Mouse (Mus musculus) heart, embryonic 15.5 days (tissue): Measurements from ENCODE around the gene Slco1a5. TPM values are rescaled to one million over a fixed set of nuclear protein-coding genes. Genes with fewer than 3 reads are reported as not detected.
A peak's percentile ranks its signal among the peaks of the same experiment; 100 is the strongest.

ENCODE experiments used
- ATAC-seq: fragments of 200-750 bp; cut with Nextera tagmentation; replicated peaks from 2 replicates; pipeline ENCODE4 v1.8.0; 2017; ENCODE audit warnings: low read depth, moderate TSS enrichment; ENCODE audit not compliant: insufficient number of reproducible peaks, insufficient read depth, low FRiP score
- H3K27ac ChIP-seq: fragments of 300-500 bp; sonication (generic); 2 replicates; pipeline ENCODE4 v1.5.1; 2015; ENCODE audit warnings: mild to moderate bottlenecking, inconsistent platforms
- H3K27me3 ChIP-seq: fragments of 300-500 bp; sonication (generic); 2 replicates; pipeline ENCODE4 v1.6.1; 2015; ENCODE audit warnings: inconsistent platforms
- H3K36me3 ChIP-seq: fragments of 300-500 bp; sonication (generic); 2 replicates; pipeline ENCODE4 v1.6.1; 2015; ENCODE audit warnings: mild to moderate bottlenecking, inconsistent platforms
- H3K4me1 ChIP-seq: fragments of 300-500 bp; sonication (generic); replicated peaks from 2 replicates; pipeline ENCODE4 v1.6.1; 2015; ENCODE audit warnings: inconsistent platforms
- H3K4me2 ChIP-seq: fragments of 300-500 bp; sonication (generic); 2 replicates; pipeline ENCODE4 v1.6.1; 2015; ENCODE audit warnings: inconsistent platforms, mild to moderate bottlenecking, moderate library complexity
- H3K4me3 ChIP-seq: fragments of 300-500 bp; sonication (generic); 2 replicates; pipeline ENCODE4 v1.5.1; 2015; ENCODE audit warnings: mild to moderate bottlenecking, inconsistent platforms
- H3K9ac ChIP-seq: fragments of 300-500 bp; sonication (generic); 2 replicates; pipeline ENCODE4 v1.6.1; 2015; ENCODE audit warnings: mild to moderate bottlenecking, inconsistent platforms
- H3K9me3 ChIP-seq: fragments of 300-500 bp; sonication (generic); replicated peaks from 2 replicates; pipeline ENCODE4 v1.6.1; 2016; ENCODE audit warnings: inconsistent platforms
- whole genome bisulfite sequencing: fragments of 180-500 bp; shearing (Covaris S2); methylation state at CpG from one replicate; pipeline ENCODE4 v1.1.7; 2015; ENCODE audit warnings: mixed read lengths; 5-methylcytosine and 5-hydroxymethylcytosine counted together
- polyA plus RNA-seq: library from polyadenylated mRNA; unstranded; fragments of >200 nt; fragmentation: Nextera tagmentation; extraction: Ambion mirVana; gene quantifications from 2 replicates; pipeline ENCODE4 v1.2.1, GENCODE M21; 2015

Gene Slco1a5
- polyA plus RNA-seq, 1 experiment from 2014 or later: not detected

- peaks cover 10% of the 10 kb centered on the region for H3K4me1 ChIP-seq
- 45% methylated on average over 12 of the region's 12 CpGs for WGBS
- no peak overlapping the region; the same call in 1 of the 2 replicates for H3K9ac ChIP-seq
- ATAC-seq: no peak
- H3K27ac ChIP-seq: no peak overlapping the region
- peaks cover 34% of the 10 kb centered on the region for H3K36me3 ChIP-seq
- no peaks in the 10 kb centered on the region for H3K9me3 ChIP-seq
- H3K27me3 ChIP-seq: no peaks in the 10 kb centered on the region
- peak overlapping the region; percentile 65 for H3K4me2 ChIP-seq
- H3K4me3 ChIP-seq: peak overlapping the region; percentile 81
Observed at GRCm38 (mm10) chr6:142346181-142347110, 23.7 kb upstream of the Slco1a5 start.

- peaks cover 10% of the 10 kb centered on the region for H3K4me1 ChIP-seq
- under 1% methylated on average over 48 of the region's 48 CpGs for WGBS
- H3K4me3 ChIP-seq: peak within 1 kb of the TSS; percentile 81
- no peaks in the 10 kb centered on the region for H3K9me3 ChIP-seq
- no peaks in the 10 kb centered on the region for H3K27me3 ChIP-seq
- peak within 1 kb of the TSS; percentile 64 for H3K9ac ChIP-seq
- ATAC-seq: peak; percentile 90
- peak within 1 kb of the TSS; percentile 84 for H3K27ac ChIP-seq
- peaks cover 25% of the 10 kb centered on the region for H3K36me3 ChIP-seq
- peak within 1 kb of the TSS; percentile 65 for H3K4me2 ChIP-seq
Observed at GRCm38 (mm10) chr6:142345440-142346038, 22.8 kb upstream of the Slco1a5 start, which contains the start of gene Pyroxd1. TSS of gene Pyroxd1 (plus strand) at chr6:142345654.

- no peak overlapping the region for H3K4me2 ChIP-seq
- H3K4me1 ChIP-seq: peaks cover 10% of the 10 kb centered on the region
- no peaks in the 10 kb centered on the region for H3K27me3 ChIP-seq
- H3K27ac ChIP-seq: no peak overlapping the region
- H3K4me3 ChIP-seq: no peak overlapping the region
- no peaks in the 10 kb centered on the region for H3K9me3 ChIP-seq
- 0 out of 2 replicates have a peak, but pooled peaks cover 7% of the 10 kb centered on the region for H3K36me3 ChIP-seq
- WGBS: 59% methylated on average over 2 of the region's 2 CpGs
- H3K9ac ChIP-seq: no peak overlapping the region
- no peak for ATAC-seq
Observed at GRCm38 (mm10) chr6:142343561-142343960, 20.8 kb upstream of the Slco1a5 start.

GRCm38 (mm10) chr6:142339576-142339975, 16.8 kb upstream of the Slco1a5 start:
- ATAC-seq: no peak
- H3K27me3 ChIP-seq: no peaks in the 10 kb centered on the region
- H3K4me3 ChIP-seq: no peak overlapping the region
- H3K9me3 ChIP-seq: no peaks in the 10 kb centered on the region
- 41% methylated on average over 2 of the region's 2 CpGs for whole genome bisulfite sequencing
- H3K36me3 ChIP-seq: no peaks in the 10 kb centered on the region
- no peak overlapping the region for H3K9ac ChIP-seq
- no peak overlapping the region for H3K4me2 ChIP-seq
- H3K4me1 ChIP-seq: no peaks in the 10 kb centered on the region
- no peak overlapping the region for H3K27ac ChIP-seq

GRCm38 (mm10) chr6:142338961-142339360, 16.2 kb upstream of the Slco1a5 start:
- 52% methylated on average over 2 of the region's 2 CpGs for WGBS
- H3K9ac ChIP-seq: no peak overlapping the region
- no peaks in the 10 kb centered on the region for H3K36me3 ChIP-seq
- no peak for ATAC-seq
- no peak overlapping the region for H3K27ac ChIP-seq
- H3K4me1 ChIP-seq: no peaks in the 10 kb centered on the region
- no peak overlapping the region for H3K4me2 ChIP-seq
- H3K9me3 ChIP-seq: no peaks in the 10 kb centered on the region
- no peaks in the 10 kb centered on the region for H3K27me3 ChIP-seq
- H3K4me3 ChIP-seq: no peak overlapping the region

GRCm38 (mm10) chr6:142329201-142329600, 6.4 kb upstream of the Slco1a5 start:
- Histone ChIP-seq H3K4me2 (no peak overlapping the region), H3K4me1 (no peaks in the 10 kb centered on the region), H3K4me3 (no peak overlapping the region), H3K27ac (no peak overlapping the region), H3K9ac (no peak overlapping the region), H3K9me3 (no peaks in the 10 kb centered on the region), H3K36me3 (no peaks in the 10 kb centered on the region), H3K27me3 (no peaks in the 10 kb centered on the region)
- ATAC-seq: no peak
- WGBS: 46% methylated on average over 1 of the region's 1 CpGs

- 63% methylated on average over 3 of the region's 3 CpGs for WGBS
- Histone ChIP-seq H3K4me3 (no peak overlapping the region), H3K27ac (no peak overlapping the region), H3K9me3 (no peaks in the 10 kb centered on the region), H3K36me3 (no peaks in the 10 kb centered on the region), H3K27me3 (no peaks in the 10 kb centered on the region), H3K4me2 (no peak overlapping the region), H3K9ac (no peak overlapping the region), H3K4me1 (no peaks in the 10 kb centered on the region)
- no peak for ATAC-seq
Observed at GRCm38 (mm10) chr6:142326598-142326997, 3.8 kb upstream of the Slco1a5 start.

- Histone ChIP-seq H3K4me3 (no peak overlapping the region), H3K9ac (no peak overlapping the region), H3K27ac (no peak overlapping the region), H3K9me3 (no peaks in the 10 kb centered on the region), H3K4me1 (no peaks in the 10 kb centered on the region), H3K36me3 (no peaks in the 10 kb centered on the region), H3K27me3 (no peaks in the 10 kb centered on the region), H3K4me2 (no peak overlapping the region)
- ATAC-seq: no peak
Observed at GRCm38 (mm10) chr6:142317106-142317505, 5.7 kb downstream of the Slco1a5 start.

GRCm38 (mm10) chr6:142314285-142314684, 8.5 kb downstream of the Slco1a5 start:
- Histone ChIP-seq H3K9me3 (peaks cover 5% of the 10 kb centered on the region; the same call in 1 of the 2 replicates), H3K9ac (no peak overlapping the region), H3K4me2 (no peak overlapping the region), H3K4me3 (no peak overlapping the region), H3K36me3 (no peaks in the 10 kb centered on the region), H3K27ac (no peak overlapping the region), H3K27me3 (no peaks in the 10 kb centered on the region), H3K4me1 (no peaks in the 10 kb centered on the region)
- ATAC-seq: no peak
- WGBS: 76% methylated on average over 5 of the region's 5 CpGs

- Histone ChIP-seq H3K27me3 (no peaks in the 10 kb centered on the region), H3K4me2 (no peak overlapping the region), H3K9me3 (peaks cover 5% of the 10 kb centered on the region; the same call in 1 of the 2 replicates), H3K27ac (no peak overlapping the region), H3K4me3 (no peak overlapping the region), H3K36me3 (no peaks in the 10 kb centered on the region), H3K9ac (no peak overlapping the region), H3K4me1 (no peaks in the 10 kb centered on the region)
- no peak for ATAC-seq
Observed at GRCm38 (mm10) chr6:142305076-142305475, 17.7 kb downstream of the Slco1a5 start.

- 65% methylated on average over 4 of the region's 4 CpGs for WGBS
- no peaks in the 10 kb centered on the region for H3K4me1 ChIP-seq
- H3K4me2 ChIP-seq: no peak within 1 kb of the TSS
- H3K4me3 ChIP-seq: no peak within 1 kb of the TSS
- no peak within 1 kb of the TSS for H3K9ac ChIP-seq
- no peaks in the 10 kb centered on the region for H3K9me3 ChIP-seq
- H3K27ac ChIP-seq: no peak within 1 kb of the TSS
- no peaks in the 10 kb centered on the region for H3K36me3 ChIP-seq
- no peaks in the 10 kb centered on the region for H3K27me3 ChIP-seq
- no peak for ATAC-seq
Observed at GRCm38 (mm10) chr6:142298098-142298497, 24.7 kb downstream of the Slco1a5 start, which contains the start of gene Iapp. TSS of gene Iapp (plus strand) at chr6:142298423.
